Mouse (Mus musculus) frontal cortex, postnatal 14 days (tissue): ENCODE measurements around the gene Pmvk.

Experiments used
- DNase-seq, 2 experiments: peaks; one replicate each; pipeline ENCODE4 v3.0.0; 2022; ENCODE audit warnings: low spot score in 2 of 2

Gene Pmvk

GRCm38 (mm10) chr3:89479055-89479454 lies 24.7 kb downstream of the Pmvk start:
- no peak for DNase-seq

- DNase-seq: no peak
Measured at GRCm38 (mm10) chr3:89481488-89481887, 27.1 kb downstream of the Pmvk start.

DNA sequence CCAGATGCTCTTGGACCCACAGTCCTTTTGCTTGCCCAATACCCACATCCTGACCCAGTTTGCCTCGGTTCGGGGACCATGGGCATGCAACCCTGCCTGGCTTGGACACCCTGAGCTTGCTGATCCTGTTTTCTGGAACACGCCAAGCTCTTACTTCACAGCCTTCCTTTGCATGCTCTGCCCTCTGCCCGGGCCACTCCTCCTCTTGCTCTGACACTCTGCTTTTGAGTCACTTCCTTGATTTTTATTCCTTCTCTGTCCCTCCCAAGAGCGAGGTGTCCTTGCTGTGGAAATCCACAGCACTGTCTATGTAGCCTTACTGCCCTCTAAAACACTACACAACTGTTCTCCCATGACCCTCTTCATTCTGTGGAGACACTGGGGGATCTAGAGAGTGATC lies 27.9 kb downstream of the Pmvk start:
- no peak for DNase-seq

DNA sequence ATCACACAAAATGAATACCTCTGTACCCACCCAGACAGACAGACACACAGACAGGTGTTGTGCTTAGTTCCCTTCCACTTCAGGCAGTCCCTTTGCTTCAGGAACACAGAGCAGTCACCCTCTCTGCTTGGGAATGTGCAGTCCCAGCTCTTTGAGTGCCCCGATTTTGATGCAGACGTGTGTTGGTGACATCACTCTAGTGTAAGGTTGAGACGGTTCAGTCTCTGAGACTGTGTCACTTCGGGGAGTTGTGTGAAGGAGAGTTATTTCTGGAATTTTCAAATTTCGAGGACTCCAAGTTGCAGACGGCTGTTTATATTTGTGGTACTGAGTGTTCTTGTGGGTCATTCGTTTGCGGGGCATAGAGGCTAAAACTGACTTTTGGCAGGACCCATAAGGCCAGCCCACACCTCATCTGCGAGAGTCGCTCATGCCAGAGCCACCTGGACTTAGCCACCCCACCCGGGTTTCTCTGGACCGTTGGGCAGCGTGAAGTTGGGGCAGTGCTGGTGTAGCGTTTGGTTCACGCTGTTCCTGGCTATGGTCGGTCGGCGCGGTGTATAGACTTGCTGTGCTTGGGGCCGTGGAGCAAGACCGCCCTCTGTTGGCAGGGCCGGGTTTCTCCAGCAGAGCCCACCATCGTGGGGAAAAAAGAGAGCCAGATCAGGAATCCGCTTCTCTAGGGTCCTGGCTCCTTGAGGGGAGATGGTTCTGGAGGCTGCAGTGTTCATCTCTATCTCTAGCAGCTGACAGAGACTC lies 30.6 kb downstream of the Pmvk start:
- DNase-seq: peak; percentile 24 to 55

DNA sequence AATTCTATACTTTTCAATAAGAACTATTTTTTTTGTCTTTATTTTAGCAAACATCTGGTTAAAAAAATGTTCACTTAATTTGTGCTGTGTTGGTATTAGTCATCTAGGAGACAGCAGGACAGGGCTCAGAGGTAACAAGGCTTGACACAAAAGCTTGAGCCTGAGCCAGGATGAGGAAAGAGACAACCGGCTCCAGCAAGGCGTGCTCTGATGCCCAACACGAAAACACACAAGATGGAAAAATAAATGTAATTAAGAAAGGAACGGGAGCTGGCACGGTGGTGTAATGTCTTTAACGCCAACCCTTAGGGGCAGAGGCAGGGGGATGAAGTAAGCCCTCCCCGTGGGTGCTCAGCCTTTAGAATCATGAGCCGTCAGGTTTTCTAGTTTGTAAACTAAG lies 31.8 kb downstream of the Pmvk start:
- DNase-seq: no peak

- no peak for DNase-seq
Measured at GRCm38 (mm10) chr3:89486916-89487702, 32.8 kb downstream of the Pmvk start.

GRCm38 (mm10) chr3:89490790-89491189 lies 36.4 kb downstream of the Pmvk start:
- no peak for DNase-seq

- no peak for DNase-seq
Measured at GRCm38 (mm10) chr3:89491559-89491958, 37.2 kb downstream of the Pmvk start.

DNA sequence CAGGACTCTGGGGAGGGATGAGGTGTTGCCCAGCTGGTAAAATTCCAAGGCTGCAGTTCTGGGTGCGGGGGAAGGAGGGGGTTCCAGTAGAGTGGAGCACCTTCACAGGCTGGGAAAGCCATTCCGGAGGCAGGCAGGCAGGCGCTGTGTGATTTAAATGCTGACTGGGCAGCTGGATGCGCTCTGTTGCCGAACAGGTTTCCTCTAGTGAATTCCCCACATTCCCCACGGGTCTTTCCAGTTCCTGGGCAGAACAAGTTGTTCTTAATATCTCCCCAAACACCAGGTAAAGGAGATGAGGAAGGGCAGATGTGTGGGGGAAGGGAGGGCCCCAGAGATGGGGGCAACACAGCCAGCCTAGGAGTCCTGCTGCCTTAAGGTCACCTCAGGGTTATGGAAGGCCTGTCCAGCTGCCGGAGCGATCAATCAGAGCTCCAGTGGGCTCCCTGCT lies 38.4 kb downstream of the Pmvk start:
- DNase-seq: no peak

DNA sequence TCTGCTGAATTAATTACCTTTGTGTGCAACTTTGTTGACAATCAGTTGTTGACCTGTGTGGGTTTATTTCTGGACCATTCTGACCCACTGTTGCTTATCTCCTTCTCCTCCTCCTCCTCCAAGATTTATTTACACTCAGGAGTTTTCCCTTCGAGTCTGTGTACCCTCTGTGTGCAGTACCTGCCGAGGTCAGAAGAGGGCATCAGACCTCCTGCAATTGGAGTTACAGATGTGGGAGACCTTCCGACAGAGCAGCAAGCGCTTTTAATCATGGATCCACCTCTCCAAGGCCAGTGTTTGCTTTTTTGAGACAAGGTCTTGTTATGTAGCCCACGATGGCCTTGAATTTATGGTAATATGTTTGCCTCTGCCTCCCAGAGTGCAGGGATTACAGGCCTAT lies 40.3 kb downstream of the Pmvk start:
- DNase-seq: no peak

DNA sequence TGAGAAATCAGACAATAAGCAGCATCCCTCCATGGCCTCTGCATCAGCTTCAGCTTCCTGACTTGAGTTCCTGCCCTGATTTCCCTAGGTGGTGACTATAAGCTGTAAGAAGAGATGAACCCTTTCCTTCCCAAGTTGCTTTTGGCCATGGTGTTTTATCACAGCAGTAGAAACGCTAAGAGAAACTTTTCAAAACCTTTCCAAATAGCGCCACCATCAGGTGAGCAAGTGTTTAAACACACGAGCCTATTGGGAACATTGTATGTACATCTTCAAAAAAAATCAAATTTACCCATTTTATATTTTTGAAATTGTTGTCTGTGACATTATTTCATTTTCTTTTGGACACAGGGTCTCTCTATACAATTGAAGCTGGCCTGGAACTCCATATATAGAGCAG lies 42.0 kb downstream of the Pmvk start:
- DNase-seq: no peak

DNA sequence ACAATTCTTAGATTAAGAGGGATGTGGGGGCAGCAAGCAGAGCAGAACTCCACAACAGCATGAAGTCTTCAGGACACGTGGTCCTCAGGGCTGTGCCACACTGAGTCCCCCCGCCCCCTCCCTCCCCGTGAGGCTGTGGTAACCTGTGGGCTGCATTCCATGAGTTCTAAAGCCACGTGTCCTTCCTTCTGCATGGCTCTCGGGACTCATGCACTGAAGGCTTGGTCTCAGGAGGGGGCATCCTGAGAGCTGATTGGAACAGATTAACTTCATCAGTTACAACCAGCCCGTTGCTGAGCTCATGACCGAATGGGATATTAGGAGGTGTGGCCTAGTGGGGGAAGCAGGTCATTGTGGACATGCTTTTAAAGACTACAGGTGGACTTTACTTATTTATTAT lies 45.4 kb downstream of the Pmvk start:
- DNase-seq: no peak

DNA sequence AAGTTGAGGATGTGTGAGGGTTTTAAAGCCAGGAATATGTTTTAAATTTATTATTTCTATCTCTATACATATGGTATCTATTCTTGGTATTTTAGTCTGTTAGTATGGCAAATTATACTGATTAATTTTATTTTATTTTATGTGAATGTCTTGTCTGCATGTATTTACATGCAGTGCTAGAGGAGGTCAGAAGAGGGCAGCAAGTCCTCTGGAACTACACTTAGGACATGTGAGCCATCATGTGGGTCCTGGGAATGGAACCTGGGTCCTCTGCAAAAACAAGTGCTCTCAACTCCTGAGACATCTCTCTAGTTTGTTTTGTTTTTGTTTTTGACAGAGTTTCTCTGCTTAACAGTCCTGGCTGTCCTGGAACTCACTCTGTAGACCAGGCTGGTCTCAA lies 47.1 kb downstream of the Pmvk start:
- no peak for DNase-seq

- DNase-seq: no peak
Measured at GRCm38 (mm10) chr3:89502551-89502950, 48.2 kb downstream of the Pmvk start.

DNA sequence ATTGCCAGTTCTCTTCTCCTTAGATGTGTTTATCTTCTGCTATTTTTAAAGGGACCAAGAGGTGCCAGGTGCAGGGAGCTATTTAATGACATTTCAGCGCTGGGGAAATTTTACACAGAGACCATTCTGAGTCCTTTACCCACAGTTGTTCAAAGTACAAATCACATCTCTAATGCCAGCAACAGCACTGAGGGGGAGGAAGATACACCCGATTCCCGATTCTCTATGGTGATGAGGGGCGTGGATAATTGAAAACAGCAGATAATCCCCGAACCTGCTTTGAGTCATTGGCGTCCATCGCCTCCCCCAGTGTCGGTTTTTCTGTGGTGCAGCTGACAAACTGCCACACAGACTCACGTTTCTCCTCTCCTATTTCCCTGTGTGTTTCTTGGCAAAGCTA lies 53.7 kb downstream of the Pmvk start:
- DNase-seq: no peak

GRCm38 (mm10) chr3:89510979-89511378 lies 56.6 kb downstream of the Pmvk start:
- peak in 1 of 2 experiments; percentile 51 for DNase-seq

DNA sequence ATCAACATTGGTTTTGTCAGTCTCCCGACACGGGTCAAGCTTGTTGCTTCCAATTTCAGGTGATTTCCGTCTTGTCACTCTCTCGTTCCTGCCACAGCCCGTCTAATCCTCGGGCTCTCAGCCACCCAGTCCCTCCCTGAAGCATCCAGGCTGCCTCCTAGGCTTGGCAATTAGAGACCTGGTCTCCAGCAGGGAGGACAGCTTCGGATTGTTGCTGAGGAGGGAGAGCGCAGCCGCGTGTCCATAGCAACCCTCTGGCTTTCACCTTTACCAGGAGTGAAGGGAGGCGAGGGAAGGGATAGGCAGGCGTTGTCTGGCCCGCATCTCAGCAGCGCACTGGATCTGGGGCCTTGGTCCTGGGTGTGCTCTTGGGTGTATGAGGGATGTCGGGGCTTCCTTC lies 57.1 kb downstream of the Pmvk start:
- no peak for DNase-seq

GRCm38 (mm10) chr3:89512225-89512624 lies 57.9 kb downstream of the Pmvk start:
- DNase-seq: no peak

GRCm38 (mm10) chr3:89515444-89515843 lies 61.1 kb downstream of the Pmvk start:
- no peak for DNase-seq

DNA sequence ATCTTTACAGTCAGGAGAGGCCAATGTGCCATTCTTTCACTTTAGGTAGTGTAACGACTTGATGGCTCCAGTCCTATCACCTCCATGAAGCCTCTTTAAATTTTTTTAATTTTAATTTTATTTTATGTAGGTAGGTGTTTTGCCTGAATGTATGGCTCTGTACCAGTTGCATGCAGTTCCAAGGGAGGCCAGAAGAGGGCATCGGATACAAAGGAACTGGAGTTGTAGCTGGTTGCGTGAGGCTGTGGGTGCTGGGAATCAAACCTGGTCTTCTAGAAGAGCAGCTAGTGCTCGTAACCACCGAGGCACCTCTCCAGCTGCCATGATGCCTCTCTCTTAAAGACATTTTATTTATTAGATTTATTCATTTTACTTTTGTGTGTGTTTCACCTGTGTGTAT lies 62.0 kb downstream of the Pmvk start:
- DNase-seq: no peak
